Mouse (Mus musculus) thymus, adult 18-20 months (tissue): Measurements from ENCODE around the gene Mvb12a.
"Not testable (repeated sequence)": the region's sequence is repeated elsewhere in the genome, so short reads cannot be mapped to it uniquely, and the experiment has no call there.

Experiments
- DNase-seq, 2 experiments: peaks; one replicate each; pipeline ENCODE4 v3.0.0; 2022; ENCODE audit warnings: mixed read lengths in 2 of 2

Gene Mvb12a

GRCm38 (mm10) chr8:71542632-71543343 lies at the start of gene Mvb12a:
Gene Mvb12a, plus strand, starts transcription at chr8:71542922.
- DNase-seq = peak; percentile 91 to 96

DNA sequence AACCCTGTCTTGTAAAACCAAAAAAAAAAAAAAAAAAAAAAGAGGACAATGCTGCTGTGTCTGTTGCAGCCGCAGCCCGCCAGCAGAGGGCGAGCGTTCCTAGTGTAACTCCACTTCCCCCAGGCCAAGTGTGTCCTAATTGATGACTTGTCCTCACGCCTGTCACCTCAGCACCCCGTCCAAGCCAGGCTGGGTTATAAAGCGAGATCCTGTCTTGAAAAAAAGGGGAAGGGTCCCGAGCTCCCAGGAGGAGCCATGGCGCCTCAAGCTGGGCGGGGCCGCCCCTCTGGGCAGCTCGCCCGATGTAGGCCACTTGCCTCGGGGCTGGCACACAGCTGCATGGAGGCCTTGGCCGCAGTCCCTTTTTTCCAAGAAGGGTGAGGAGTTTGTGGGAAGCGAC lies 47.7 kb upstream of the Mvb12a start:
- DNase-seq = peak; percentile 49 to 54

DNA sequence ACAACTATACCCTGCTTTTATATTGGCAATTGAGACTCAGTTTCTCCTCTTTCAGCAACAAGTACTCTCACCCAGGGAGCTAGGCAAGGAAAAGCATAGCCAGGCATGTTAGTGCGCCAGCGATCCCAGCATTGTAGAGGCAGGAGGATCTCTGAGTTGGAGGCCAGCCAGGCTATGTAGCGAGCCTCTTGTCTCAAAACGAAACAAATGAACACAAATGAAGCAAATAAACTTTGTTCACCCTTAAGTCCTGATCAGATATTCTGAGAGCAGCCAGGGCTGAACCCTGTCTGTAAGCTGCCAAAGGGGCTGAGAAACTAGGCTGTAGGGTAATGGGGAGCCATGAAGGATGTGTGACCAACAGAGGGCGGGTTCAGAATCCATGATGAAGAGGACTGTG lies 46.9 kb upstream of the Mvb12a start:
- no peak for DNase-seq

DNA sequence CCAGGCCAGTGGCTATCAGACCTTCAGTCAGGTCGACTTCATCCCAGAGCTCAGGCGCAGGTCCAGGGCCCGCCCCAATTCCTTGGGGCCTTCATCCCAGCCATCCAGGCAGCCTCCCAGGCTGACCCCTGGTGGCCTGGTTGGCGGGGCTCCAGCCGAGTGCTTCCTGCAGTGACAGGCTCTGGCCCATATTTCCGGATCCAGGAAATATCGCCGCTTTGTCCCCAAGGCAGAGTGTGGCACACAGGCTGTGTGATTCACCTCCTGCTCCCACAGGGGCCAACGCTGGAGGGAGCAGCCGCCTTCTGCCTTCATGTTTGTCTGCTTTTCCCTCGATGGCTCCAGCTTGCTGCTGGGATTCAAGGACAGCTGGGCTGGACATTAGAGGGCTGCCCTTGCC lies 46.2 kb upstream of the Mvb12a start:
- DNase-seq = no peak

GRCm38 (mm10) chr8:71497077-71497645 lies 45.6 kb upstream of the Mvb12a start:
- no peak for DNase-seq

GRCm38 (mm10) chr8:71497881-71498501 lies 44.7 kb upstream of the Mvb12a start:
- no peak for DNase-seq

DNA sequence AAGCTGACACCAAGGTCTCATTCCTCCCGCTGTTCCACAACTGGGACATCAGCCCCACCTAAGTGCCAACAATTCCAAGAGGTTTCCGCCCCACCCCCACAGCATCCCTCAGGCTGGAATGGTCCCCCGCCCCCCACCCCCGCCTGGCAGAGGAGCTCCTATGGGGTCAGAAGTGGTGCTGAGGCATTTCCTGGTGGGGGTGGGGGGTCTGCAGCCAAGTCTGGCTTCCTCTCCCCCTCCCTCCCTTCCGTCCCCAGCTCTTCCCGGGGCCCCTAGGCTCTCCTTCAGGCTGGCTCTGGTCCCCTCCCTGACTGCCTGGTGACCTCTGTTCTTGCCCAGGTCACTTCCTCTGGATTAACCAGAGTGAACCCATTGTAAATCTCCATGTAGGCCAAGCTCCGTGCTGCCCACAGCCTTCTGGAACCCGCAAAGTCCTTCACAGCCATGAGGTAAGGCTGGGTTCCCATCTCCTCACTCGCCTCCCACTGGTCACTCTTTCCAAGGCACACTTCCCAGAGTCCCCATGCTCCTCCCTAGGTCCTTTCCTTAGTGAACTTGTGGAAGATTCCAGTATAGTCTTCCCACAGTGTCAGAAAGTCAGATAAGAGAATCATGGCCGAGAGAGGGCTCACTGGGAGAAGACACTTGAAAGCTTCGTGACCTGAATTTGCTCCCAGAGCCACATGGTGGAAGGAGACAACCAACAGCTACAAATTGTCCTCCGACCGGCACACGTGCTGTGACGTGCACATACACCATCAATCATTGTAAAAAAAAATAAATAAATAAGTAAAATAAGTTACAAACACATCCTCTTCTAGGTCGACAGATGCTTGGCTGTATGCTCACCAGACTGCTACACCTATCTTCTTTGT lies 43.7 kb upstream of the Mvb12a start:
- DNase-seq = no peak

DNA sequence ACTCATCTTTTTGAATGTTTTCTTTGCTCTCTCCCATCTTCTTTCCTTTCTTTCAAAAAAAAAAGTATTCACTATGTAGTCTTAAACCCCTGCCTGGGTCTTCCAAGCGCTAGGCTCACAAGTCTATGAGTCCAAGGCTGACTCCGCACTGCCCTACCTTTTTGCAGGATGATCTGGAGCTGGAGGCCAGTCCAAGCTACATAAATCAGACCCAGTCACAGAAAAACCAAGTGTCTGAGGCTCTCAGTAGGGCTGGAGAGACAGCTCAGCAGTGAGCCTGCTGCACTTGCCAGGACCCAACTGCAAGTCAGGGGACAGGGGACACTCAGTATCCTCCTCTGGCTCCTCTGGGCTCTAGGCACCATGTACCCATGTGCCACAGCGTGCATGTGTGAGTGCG lies 38.4 kb upstream of the Mvb12a start:
- DNase-seq = no peak

DNA sequence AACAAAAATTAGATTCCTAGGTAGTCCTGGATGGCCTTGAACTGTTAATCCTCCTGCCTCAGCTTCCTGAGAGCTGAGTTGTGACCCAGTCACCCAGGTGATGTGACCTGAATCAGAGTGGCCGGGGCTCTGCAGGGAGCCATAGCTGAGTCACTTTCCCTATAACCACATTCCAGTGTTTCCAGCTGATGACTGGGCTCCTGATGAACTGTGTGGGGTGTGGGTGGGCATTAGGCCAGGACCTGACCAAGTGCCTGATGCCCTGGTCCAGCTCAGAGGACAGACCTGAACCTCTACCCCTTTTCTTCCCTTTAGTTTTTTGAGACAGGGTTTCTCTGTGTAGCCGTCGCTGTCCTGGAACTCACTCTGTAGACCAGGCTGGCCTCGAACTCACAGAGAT lies 37.4 kb upstream of the Mvb12a start:
- DNase-seq = no peak

- DNase-seq = no peak
Measured at GRCm38 (mm10) chr8:71505979-71506378, 36.7 kb upstream of the Mvb12a start.

- DNase-seq = no peak
Measured at GRCm38 (mm10) chr8:71507589-71508104, 35.1 kb upstream of the Mvb12a start.

GRCm38 (mm10) chr8:71509316-71509715 lies 33.4 kb upstream of the Mvb12a start:
- no peak for DNase-seq

GRCm38 (mm10) chr8:71511644-71512043 lies 31.1 kb upstream of the Mvb12a start, which contains the start of gene Plvap:
Gene Plvap, minus strand, starts transcription at chr8:71511752.
- no peak for DNase-seq

- DNase-seq = no peak
Measured at GRCm38 (mm10) chr8:71513018-71513754, 29.5 kb upstream of the Mvb12a start.

GRCm38 (mm10) chr8:71515043-71515442 lies 27.7 kb upstream of the Mvb12a start:
- DNase-seq = no peak

DNA sequence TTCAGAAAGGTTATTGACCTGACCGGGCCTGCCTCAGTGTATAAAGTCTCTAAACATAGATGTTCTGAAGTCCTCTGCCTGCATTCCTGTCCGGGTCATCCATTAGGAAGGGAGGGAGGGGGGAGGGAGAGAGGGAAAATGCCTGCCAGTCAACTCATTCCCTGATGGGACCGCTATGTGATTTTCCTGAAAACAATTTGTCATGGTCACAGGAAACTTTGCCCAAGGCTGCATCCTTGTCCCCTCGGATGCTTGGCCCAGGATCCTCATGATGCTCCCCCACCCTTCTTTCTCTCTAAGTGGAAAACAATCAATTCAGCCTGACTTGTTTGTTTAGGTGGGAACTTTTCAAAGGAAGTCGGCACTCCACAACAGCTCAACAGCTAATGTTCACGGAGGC lies 25.9 kb upstream of the Mvb12a start:
- no peak for DNase-seq

- not testable (repeated sequence) for DNase-seq
Measured at GRCm38 (mm10) chr8:71519037-71519825, 23.5 kb upstream of the Mvb12a start.

GRCm38 (mm10) chr8:71521634-71522033 lies 21.1 kb upstream of the Mvb12a start:
- DNase-seq = peak; percentile 88 to 89

DNA sequence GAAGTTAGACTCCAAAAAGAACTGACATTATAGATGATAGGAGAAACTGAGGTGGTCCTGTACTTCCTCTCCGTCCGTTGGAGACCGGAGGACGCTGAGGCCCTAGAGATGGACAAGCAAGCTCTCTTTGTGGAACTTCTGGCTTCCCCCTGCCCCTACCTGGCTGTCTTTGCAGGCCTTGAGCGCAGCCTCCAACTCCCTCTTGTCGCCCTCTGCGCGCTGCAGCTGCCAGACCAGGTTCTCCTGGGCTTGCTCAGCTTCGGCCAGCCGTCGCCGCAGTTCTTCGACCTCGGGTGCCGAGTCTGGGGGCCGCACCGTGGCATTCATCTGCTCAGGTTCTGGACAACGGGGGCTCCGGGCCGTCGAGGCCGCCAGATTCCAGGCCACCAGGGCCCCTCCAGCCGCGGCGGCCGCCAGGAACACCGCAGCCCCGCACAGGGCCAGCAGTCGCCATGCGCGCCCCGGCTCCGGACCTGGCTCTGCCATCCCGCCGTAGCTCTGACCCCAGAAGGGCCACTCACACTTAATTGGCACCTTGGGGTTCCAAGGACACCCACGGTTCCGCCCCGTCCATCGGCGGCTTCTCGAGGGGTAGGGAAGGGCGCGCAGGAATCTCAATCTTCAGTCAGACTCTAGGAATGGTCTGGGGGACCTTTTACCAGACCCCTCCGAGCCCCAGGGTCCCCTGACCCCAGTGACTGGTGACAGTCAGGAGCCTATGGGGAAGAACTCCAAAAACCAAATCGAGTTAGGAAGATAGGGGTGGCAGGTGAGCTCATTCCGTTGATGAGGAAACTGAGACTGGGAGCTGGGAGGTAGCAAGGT lies 17.3 kb upstream of the Mvb12a start, which contains the start of gene Ccdc194:
Ccdc194 (minus strand) TSS at position 486 of the 825 bp plus-strand sequence.
- DNase-seq = no peak

DNA sequence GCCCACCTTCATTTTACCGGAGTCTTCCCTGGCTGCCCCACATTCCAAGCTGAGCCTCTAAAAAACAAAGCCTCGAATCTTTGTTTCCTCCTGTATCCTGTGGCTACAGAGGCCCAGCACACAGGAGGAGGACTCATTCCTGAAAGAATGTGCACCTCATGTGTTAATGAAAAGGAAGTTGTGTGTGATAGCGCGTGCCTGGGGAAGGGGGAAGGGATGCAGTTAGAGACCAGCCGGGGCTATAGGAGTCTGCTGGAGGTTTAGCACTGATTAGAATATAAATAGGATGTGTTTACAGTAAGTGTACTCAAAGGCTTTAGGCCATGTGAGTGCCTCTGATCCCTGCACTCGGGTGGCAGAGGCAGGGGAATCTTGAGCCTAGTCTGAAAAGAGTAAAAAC lies 16.4 kb upstream of the Mvb12a start:
- DNase-seq = no peak
